Mouse (Mus musculus) hindbrain, embryonic 13.5 days (tissue): ENCODE measurements at regions not wholly inside any gene's neighbourhood (a gene's known extent, or its start where the extent isn't known, plus 50 kb on each side); places are given as distances from the start of the nearest gene placed in this dataset.

Experiments used
- ATAC-seq: fragments of 200-750 bp; cut with Nextera tagmentation; 2 replicates; pipeline ENCODE4 v1.8.0; 2017; ENCODE audit warnings: moderate TSS enrichment; ENCODE audit not compliant: low FRiP score
- H3K27ac ChIP-seq: fragments of 300-500 bp; sonication (generic); 2 replicates; pipeline ENCODE4 v1.5.1; 2015; ENCODE audit warnings: inconsistent platforms, mild to moderate bottlenecking, moderate library complexity
- H3K27me3 ChIP-seq: fragments of 300-500 bp; sonication (generic); 2 replicates; pipeline ENCODE4 v1.6.1; 2015; ENCODE audit warnings: mild to moderate bottlenecking, inconsistent platforms
- H3K36me3 ChIP-seq: fragments of 300-500 bp; sonication (generic); 2 replicates; pipeline ENCODE4 v1.6.1; 2015; ENCODE audit warnings: mild to moderate bottlenecking, inconsistent platforms
- H3K4me1 ChIP-seq: fragments of 300-500 bp; sonication (generic); replicated peaks from 2 replicates; pipeline ENCODE4 v1.6.1; 2015; ENCODE audit warnings: inconsistent platforms
- H3K4me2 ChIP-seq: fragments of 300-500 bp; sonication (generic); 2 replicates; pipeline ENCODE4 v1.6.1; 2015; ENCODE audit warnings: inconsistent platforms, mild to moderate bottlenecking, moderate library complexity
- H3K4me3 ChIP-seq: fragments of 300-500 bp; sonication (generic); 2 replicates; pipeline ENCODE4 v1.5.1; 2015; ENCODE audit warnings: mild to moderate bottlenecking, inconsistent platforms
- H3K9ac ChIP-seq: fragments of 300-500 bp; sonication (generic); 2 replicates; pipeline ENCODE4 v1.6.1; 2015; ENCODE audit warnings: mild to moderate bottlenecking, inconsistent platforms
- H3K9me3 ChIP-seq: fragments of 300-500 bp; sonication (generic); 2 replicates; pipeline ENCODE4 v1.6.1; 2016; ENCODE audit warnings: inconsistent platforms
- whole genome bisulfite sequencing: fragments of 180-500 bp; shearing (Covaris S2); methylation state at CpG from one replicate; pipeline ENCODE4 v1.1.7; 2015; 5-methylcytosine and 5-hydroxymethylcytosine counted together

- ATAC-seq, result no peak
- Histone ChIP-seq H3K4me1 (peaks cover 37% of the 10 kb centered on the region), H3K36me3 (no peaks in the 10 kb centered on the region), H3K4me3 (no peak overlapping the region), H3K4me2 (no peak overlapping the region), H3K27ac (no peak overlapping the region), H3K9me3 (no peaks in the 10 kb centered on the region), H3K9ac (no peak overlapping the region), H3K27me3 (peaks cover 34% of the 10 kb centered on the region; the same call in 1 of the 2 replicates)
- 77% methylated on average over 6 of the region's 6 CpGs for WGBS
Observed at GRCm38 (mm10) chr8:91987854-91988253, 186.0 kb upstream of the Irx3 start.

GRCm38 (mm10) chr8:91983171-91983570 is 181.3 kb upstream of the Irx3 start:
- Histone ChIP-seq H3K27me3 (peaks cover 22% of the 10 kb centered on the region; the same call in 1 of the 2 replicates), H3K4me2 (no peak overlapping the region), H3K9ac (no peak overlapping the region), H3K27ac (no peak overlapping the region), H3K36me3 (no peaks in the 10 kb centered on the region), H3K9me3 (no peaks in the 10 kb centered on the region), H3K4me3 (no peak overlapping the region), H3K4me1 (peaks cover 5% of the 10 kb centered on the region; the same call in 1 of the 2 replicates)
- WGBS, result 82% methylated on average over 2 of the region's 2 CpGs
- no peak for ATAC-seq

- Histone ChIP-seq H3K4me1 (peaks cover 25% of the 10 kb centered on the region), H3K9me3 (no peaks in the 10 kb centered on the region), H3K36me3 (no peaks in the 10 kb centered on the region), H3K9ac (no peak overlapping the region), H3K4me2 (no peak overlapping the region), H3K27ac (no peak overlapping the region), H3K27me3 (peaks cover 16% of the 10 kb centered on the region; the same call in 1 of the 2 replicates), H3K4me3 (no peak overlapping the region)
- 61% methylated on average over 9 of the region's 9 CpGs for WGBS
- no peak for ATAC-seq
Observed at GRCm38 (mm10) chr8:91976900-91977585, 175.2 kb upstream of the Irx3 start.

GRCm38 (mm10) chr8:91975460-91975859 is 173.6 kb upstream of the Irx3 start:
- H3K9ac ChIP-seq, result no peak overlapping the region
- WGBS, result 90% methylated on average over 2 of the region's 2 CpGs
- H3K4me2 ChIP-seq, result no peak overlapping the region
- no peak for ATAC-seq
- peaks cover 22% of the 10 kb centered on the region; the same call in 1 of the 2 replicates for H3K27me3 ChIP-seq
- no peaks in the 10 kb centered on the region for H3K9me3 ChIP-seq
- H3K27ac ChIP-seq, result no peak overlapping the region
- no peaks in the 10 kb centered on the region for H3K36me3 ChIP-seq
- H3K4me1 ChIP-seq, result peaks cover 25% of the 10 kb centered on the region
- no peak overlapping the region for H3K4me3 ChIP-seq

- 42% methylated on average over 3 of the region's 3 CpGs for WGBS
- peak overlapping the region; percentile 58; the same call in 1 of the 2 replicates for H3K27ac ChIP-seq
- peak; percentile 71; the same call in 1 of the 2 replicates for ATAC-seq
- peak overlapping the region; percentile 2; the same call in 1 of the 2 replicates for H3K4me2 ChIP-seq
- no peak overlapping the region for H3K4me3 ChIP-seq
- H3K9me3 ChIP-seq, result no peaks in the 10 kb centered on the region
- no peaks in the 10 kb centered on the region for H3K36me3 ChIP-seq
- peaks cover 29% of the 10 kb centered on the region; the same call in 1 of the 2 replicates for H3K27me3 ChIP-seq
- no peak overlapping the region for H3K9ac ChIP-seq
- peaks cover 25% of the 10 kb centered on the region for H3K4me1 ChIP-seq
Observed at GRCm38 (mm10) chr8:91974636-91975035, 172.8 kb upstream of the Irx3 start.

- Histone ChIP-seq H3K9me3 (no peaks in the 10 kb centered on the region), H3K27me3 (peaks cover 35% of the 10 kb centered on the region), H3K4me1 (peaks cover 25% of the 10 kb centered on the region), H3K4me2 (peak overlapping the region; percentile 2; the same call in 1 of the 2 replicates), H3K27ac (peak overlapping the region; percentile 61; the same call in 1 of the 2 replicates), H3K36me3 (no peaks in the 10 kb centered on the region), H3K9ac (no peak overlapping the region), H3K4me3 (no peak overlapping the region)
- WGBS, result 34% methylated on average over 18 of the region's 18 CpGs
- ATAC-seq, result peak; percentile 71
Observed at GRCm38 (mm10) chr8:91973951-91974439, 172.1 kb upstream of the Irx3 start.

- peaks cover 21% of the 10 kb centered on the region for H3K4me1 ChIP-seq
- 42% methylated on average over 16 of the region's 16 CpGs for WGBS
- H3K36me3 ChIP-seq, result no peaks in the 10 kb centered on the region
- H3K9ac ChIP-seq, result peak overlapping the region; percentile 10; the same call in 1 of the 2 replicates
- H3K4me3 ChIP-seq, result 0 out of 2 replicates have a peak overlapping the region, but pooled peaks have one; percentile 10
- peak overlapping the region; percentile 36 for H3K4me2 ChIP-seq
- no peak overlapping the region for H3K27ac ChIP-seq
- no peak for ATAC-seq
- peaks cover 33% of the 10 kb centered on the region for H3K27me3 ChIP-seq
- no peaks in the 10 kb centered on the region for H3K9me3 ChIP-seq
Observed at GRCm38 (mm10) chr8:91967407-91967806, 165.5 kb upstream of the Irx3 start.

GRCm38 (mm10) chr8:91966891-91967370 is 165.1 kb upstream of the Irx3 start:
- peaks cover 21% of the 10 kb centered on the region for H3K4me1 ChIP-seq
- H3K4me3 ChIP-seq, result 0 out of 2 replicates have a peak overlapping the region, but pooled peaks have one; percentile 10
- no peak overlapping the region for H3K27ac ChIP-seq
- ATAC-seq, result no peak
- H3K9me3 ChIP-seq, result no peaks in the 10 kb centered on the region
- 31% methylated on average over 19 of the region's 19 CpGs for WGBS
- H3K9ac ChIP-seq, result no peak overlapping the region
- peaks cover 33% of the 10 kb centered on the region for H3K27me3 ChIP-seq
- no peaks in the 10 kb centered on the region for H3K36me3 ChIP-seq
- H3K4me2 ChIP-seq, result peak overlapping the region; percentile 36

GRCm38 (mm10) chr8:91961696-91962095 is 159.8 kb upstream of the Irx3 start:
- 87% methylated on average over 5 of the region's 5 CpGs for WGBS
- H3K4me3 ChIP-seq, result no peak overlapping the region
- no peak overlapping the region for H3K27ac ChIP-seq
- H3K27me3 ChIP-seq, result peaks cover 6% of the 10 kb centered on the region; the same call in 1 of the 2 replicates
- H3K4me2 ChIP-seq, result no peak overlapping the region
- ATAC-seq, result no peak
- no peak overlapping the region for H3K9ac ChIP-seq
- H3K9me3 ChIP-seq, result no peaks in the 10 kb centered on the region
- H3K4me1 ChIP-seq, result no peaks in the 10 kb centered on the region
- no peaks in the 10 kb centered on the region for H3K36me3 ChIP-seq

- Histone ChIP-seq H3K27ac (no peak overlapping the region), H3K27me3 (peaks cover 8% of the 10 kb centered on the region; the same call in 1 of the 2 replicates), H3K9ac (no peak overlapping the region), H3K4me1 (no peaks in the 10 kb centered on the region), H3K4me2 (no peak overlapping the region), H3K36me3 (no peaks in the 10 kb centered on the region), H3K4me3 (no peak overlapping the region), H3K9me3 (no peaks in the 10 kb centered on the region)
- WGBS, result 85% methylated on average over 6 of the region's 6 CpGs
- ATAC-seq, result no peak
Observed at GRCm38 (mm10) chr8:91955170-91955569, 153.3 kb upstream of the Irx3 start.

- no peak overlapping the region for H3K27ac ChIP-seq
- no peak overlapping the region for H3K9ac ChIP-seq
- no peak overlapping the region for H3K4me2 ChIP-seq
- 92% methylated on average over 4 of the region's 4 CpGs for WGBS
- no peaks in the 10 kb centered on the region for H3K9me3 ChIP-seq
- no peak overlapping the region for H3K4me3 ChIP-seq
- peaks cover 8% of the 10 kb centered on the region; the same call in 1 of the 2 replicates for H3K27me3 ChIP-seq
- H3K36me3 ChIP-seq, result no peaks in the 10 kb centered on the region
- no peak for ATAC-seq
- H3K4me1 ChIP-seq, result peaks cover 5% of the 10 kb centered on the region; the same call in 1 of the 2 replicates
Observed at GRCm38 (mm10) chr8:91952981-91953380, 151.1 kb upstream of the Irx3 start.

- Histone ChIP-seq H3K9me3 (no peaks in the 10 kb centered on the region), H3K4me2 (0 out of 2 replicates have a peak overlapping the region, but pooled peaks have one; percentile 13), H3K9ac (no peak overlapping the region), H3K4me1 (peaks cover 5% of the 10 kb centered on the region; the same call in 1 of the 2 replicates), H3K27me3 (peaks cover 11% of the 10 kb centered on the region; the same call in 1 of the 2 replicates), H3K4me3 (no peak overlapping the region), H3K27ac (no peak overlapping the region), H3K36me3 (no peaks in the 10 kb centered on the region)
- ATAC-seq, result no peak
- WGBS, result 77% methylated on average over 9 of the region's 9 CpGs
Observed at GRCm38 (mm10) chr8:91949110-91949509, 147.2 kb upstream of the Irx3 start.
